Mouse (Mus musculus): ENCODE results near the gene Rasgef1b.

DNA sequence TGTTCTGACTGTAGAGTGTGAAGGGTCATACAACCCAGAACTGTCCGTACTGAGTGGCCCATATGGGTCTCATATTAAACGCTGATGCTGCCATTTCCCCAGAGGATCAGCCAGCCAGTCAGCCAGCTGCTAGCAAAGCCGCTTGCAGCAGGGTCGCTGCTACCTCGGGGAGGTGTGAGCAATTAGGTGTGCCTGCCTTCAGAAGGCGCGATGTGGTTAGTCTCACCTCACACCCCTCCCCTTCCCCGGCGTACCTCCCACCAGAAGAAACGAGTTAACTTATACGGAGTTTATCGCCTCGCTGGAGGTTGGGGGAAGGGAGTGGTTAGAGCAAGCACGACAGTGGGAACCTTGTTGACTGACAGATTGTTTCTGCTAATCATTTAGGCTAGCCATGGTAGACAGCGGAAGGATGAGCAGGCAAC lies 826 bp downstream of the Rasgef1b start:
- TF ChIP-seq CTCF (IDR thresholded peaks at IDR 0.05; ENCODE audit: insufficient read depth, low read length) (no peak), POLR2A (IDR thresholded peaks at IDR 0.05; ENCODE audit: borderline replicate concordance, extremely low read depth, low read depth, low read length) (no peak)
